Mouse (Mus musculus) gastrocnemius, postnatal 10 days (tissue): ENCODE measurements around the gene Pde4d. TPM values are rescaled to one million over a fixed set of nuclear protein-coding genes. Genes with fewer than 3 reads are reported as not detected.

Experiments used
- DNase-seq: peaks from one replicate; pipeline ENCODE4 v3.0.0; 2021; ENCODE audit warnings: mixed read lengths
- total RNA-seq, 2 experiments: library from RNA; stranded (reverse); gene quantifications; 2 replicates each; pipeline ENCODE4 v1.2.3; 2021

The Pde4d gene
- total RNA-seq, 2 experiments from 2014 or later = 79.5 to 83.1 TPM

- peak; percentile 12 for DNase-seq
Measured at GRCm38 (mm10) chr13:108599186-108599900, 149.6 kb downstream of the Pde4d start.

GRCm38 (mm10) chr13:108601021-108601420 lies 151.3 kb downstream of the Pde4d start:
- DNase-seq = no peak

- no peak for DNase-seq
Measured at GRCm38 (mm10) chr13:108603502-108603901, 153.8 kb downstream of the Pde4d start.

- no peak for DNase-seq
Measured at GRCm38 (mm10) chr13:108604213-108604612, 154.5 kb downstream of the Pde4d start.

GRCm38 (mm10) chr13:108618207-108618606 lies 168.5 kb downstream of the Pde4d start:
- DNase-seq = no peak

GRCm38 (mm10) chr13:108622681-108623080 lies 172.9 kb downstream of the Pde4d start:
- no peak for DNase-seq

GRCm38 (mm10) chr13:108623929-108624328 lies 174.2 kb downstream of the Pde4d start:
- DNase-seq = no peak

GRCm38 (mm10) chr13:108626166-108626565 lies 176.4 kb downstream of the Pde4d start:
- no peak for DNase-seq

- DNase-seq = no peak
Measured at GRCm38 (mm10) chr13:108628501-108628900, 178.8 kb downstream of the Pde4d start.

GRCm38 (mm10) chr13:108630576-108630975 lies 180.8 kb downstream of the Pde4d start:
- DNase-seq = no peak

GRCm38 (mm10) chr13:108631222-108631621 lies 181.5 kb downstream of the Pde4d start:
- DNase-seq = no peak

- no peak for DNase-seq
Measured at GRCm38 (mm10) chr13:108636526-108636925, 186.8 kb downstream of the Pde4d start.

GRCm38 (mm10) chr13:108642259-108642658 lies 192.5 kb downstream of the Pde4d start:
- no peak for DNase-seq

- no peak for DNase-seq
Measured at GRCm38 (mm10) chr13:108646801-108647200, 197.1 kb downstream of the Pde4d start.

GRCm38 (mm10) chr13:108647239-108647638 lies 197.5 kb downstream of the Pde4d start:
- DNase-seq = no peak

- DNase-seq = no peak
Measured at GRCm38 (mm10) chr13:108654026-108654723, 204.4 kb downstream of the Pde4d start.

- DNase-seq = no peak
Measured at GRCm38 (mm10) chr13:108666579-108666978, 216.8 kb downstream of the Pde4d start.

GRCm38 (mm10) chr13:108667077-108667476 lies 217.3 kb downstream of the Pde4d start:
- DNase-seq = no peak

GRCm38 (mm10) chr13:108677056-108677455 lies 227.3 kb downstream of the Pde4d start:
- no peak for DNase-seq

- no peak for DNase-seq
Measured at GRCm38 (mm10) chr13:108683018-108683417, 233.3 kb downstream of the Pde4d start.

GRCm38 (mm10) chr13:108685817-108686216 lies 236.1 kb downstream of the Pde4d start:
- DNase-seq = no peak

GRCm38 (mm10) chr13:108686262-108686661 lies 236.5 kb downstream of the Pde4d start:
- no peak for DNase-seq

- DNase-seq = no peak
Measured at GRCm38 (mm10) chr13:108686807-108687206, 237.1 kb downstream of the Pde4d start.
